Mouse (Mus musculus) brown adipose tissue, adult 24 weeks (tissue): ENCODE measurements around the gene Cep95. TPM values are rescaled to one million over a fixed set of nuclear protein-coding genes. Genes with fewer than 3 reads are reported as not detected.

ENCODE experiments used
- polyA plus RNA-seq: library from polyadenylated mRNA; stranded (reverse); fragments of >200 nt; gene quantifications from 2 replicates; pipeline ENCODE4 v1.2.4, GENCODE M21; 2012; ENCODE audit not compliant: missing spikeins, insufficient read depth, insufficient read length

Cep95 gene
- polyA plus RNA-seq, 1 experiment, result 3.4 TPM

Other genes with a start within 250 kb of the Cep95 start
- gene Tex2, start 175.8 kb upstream of the Cep95 start, polyA plus RNA-seq, result 32.8 and 33.5 TPM in 2 replicates
- gene Pecam1, start 38.6 kb upstream of the Cep95 start, polyA plus RNA-seq, result 31.7 and 54.7 TPM in 2 replicates
- 0.95 TPM in 1 of 2 replicates, not detected in the other for gene Milr1, start 38.0 kb upstream of the Cep95 start, polyA plus RNA-seq
- 4.6 and 5.1 TPM in 2 replicates for gene Polg2, start 9.7 kb upstream of the Cep95 start, polyA plus RNA-seq
- 337 and 404 TPM in 2 replicates for gene Ddx5, start 67 bp upstream of the Cep95 start, polyA plus RNA-seq
- 13.1 and 18.4 TPM in 2 replicates for gene Smurf2, start 131.5 kb downstream of the Cep95 start, polyA plus RNA-seq
- 11.1 and 13.8 TPM in 2 replicates for gene Kpna2, start 210.3 kb downstream of the Cep95 start, polyA plus RNA-seq
- 2.5 and 2.8 TPM in 2 replicates for gene 1810010H24Rik, start 236.4 kb downstream of the Cep95 start, polyA plus RNA-seq